Mouse (Mus musculus): ENCODE results near the gene Agpat4.
"Not testable (repeated sequence)": the region's sequence is repeated elsewhere in the genome, so short reads cannot be mapped to it uniquely, and the experiment has no call there.

- TF ChIP-seq CTCF, EP300 (IDR thresholded peaks at IDR 0.05; ENCODE audit: low read depth): not testable (repeated sequence)
Observed at GRCm38 (mm10) chr17:12122262-12122661, 3.8 kb downstream of the Agpat4 start.

Data from heart, postnatal 0 days (tissue).